Mouse (Mus musculus): ENCODE measurements around the gene Aifm1.

DNA sequence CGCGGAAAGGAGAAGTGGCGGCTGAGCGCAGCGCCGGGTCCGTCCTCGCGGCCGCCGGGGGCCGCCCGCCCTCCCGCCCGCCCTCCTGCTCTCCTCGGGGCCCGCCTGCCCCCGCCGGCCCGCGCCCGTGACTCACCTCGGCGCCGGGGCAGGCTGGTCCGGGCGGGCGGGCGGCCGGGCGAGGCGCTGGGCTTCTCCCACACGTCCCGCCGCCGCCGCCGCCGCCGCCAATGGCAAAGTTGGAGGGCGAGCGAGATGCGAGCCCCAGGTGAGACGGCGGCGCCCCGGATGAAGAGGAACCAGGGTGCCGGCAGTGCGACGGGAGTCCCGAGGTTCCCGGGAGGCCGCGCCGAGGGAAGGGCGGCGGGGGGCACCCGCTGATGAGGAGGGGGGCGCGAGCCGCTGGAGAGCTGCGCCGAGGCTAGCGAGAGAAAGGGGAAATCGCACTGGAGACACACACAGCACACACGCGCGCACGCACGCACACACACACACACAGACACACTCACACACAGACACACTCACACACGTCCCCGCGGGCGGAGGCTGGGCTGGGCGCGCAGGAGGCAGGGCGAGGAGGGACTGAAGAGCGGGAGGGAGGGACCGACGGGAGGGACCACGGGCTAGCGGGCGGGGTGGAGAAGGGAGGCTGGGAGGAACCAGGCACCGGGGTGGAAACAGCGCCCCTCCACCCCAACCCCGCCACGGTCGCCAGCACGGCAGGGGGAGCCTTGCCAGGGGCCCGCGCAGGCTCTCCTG, 59.4 kb downstream of the Aifm1 start:
- TF ChIP-seq POLR2A (IDR thresholded peaks at IDR 0.05; ENCODE audit: extremely low read depth, insufficient read depth, low read length) (no peak), CTCF (IDR thresholded peaks at IDR 0.05; ENCODE audit: low read depth, low read length) (no peak)
